Mouse (Mus musculus) CH12.LX (cell line): Measurements from ENCODE around the gene P2rx4. TPM values are rescaled to one million over a fixed set of nuclear protein-coding genes. Genes with fewer than 3 reads are reported as not detected.
"Not testable (repeated sequence)": the region's sequence is repeated elsewhere in the genome, so short reads cannot be mapped to it uniquely, and the experiment has no call there.

ENCODE experiments used
- DNase-seq: peaks from one replicate; pipeline ENCODE4 v3.0.0-alpha.2; 2013; ENCODE audit errors: extremely low read depth
- H3K27ac ChIP-seq: 2 replicates; pipeline ENCODE4 v1.5.1; 2012; ENCODE audit warnings: low read depth, mild to moderate bottlenecking, control low read depth, moderate library complexity; ENCODE audit not compliant: insufficient read depth
- H3K27me3 ChIP-seq: replicated peaks from 2 replicates; pipeline ENCODE3; 2012; ENCODE audit warnings: inconsistent platforms
- H3K36me3 ChIP-seq, 2 experiments: replicated peaks in 1 of 2; 2 replicates each; pipeline versions ENCODE3 to v1.6.1; 2012; ENCODE audit warnings: inconsistent platforms in 1 of 2, low read length in 1 of 2, mild to moderate bottlenecking in 1 of 2, mixed read lengths in 1 of 2, moderate library complexity in 1 of 2; ENCODE audit not compliant: control insufficient read depth in 1 of 2, insufficient read depth in 1 of 2
- H3K4me1 ChIP-seq, 2 experiments: 2 replicates each; pipeline ENCODE4 v1.6.1; 2012; ENCODE audit warnings: inconsistent platforms in 1 of 2, moderate library complexity in 1 of 2; ENCODE audit not compliant: insufficient read depth in 2 of 2, control insufficient read depth in 1 of 2
- H3K4me2 ChIP-seq: 2 replicates; pipeline ENCODE4 v1.6.1; 2012; ENCODE audit warnings: low read depth, mild to moderate bottlenecking, control low read depth; ENCODE audit not compliant: poor library complexity, insufficient read depth, severe bottlenecking
- H3K4me3 ChIP-seq, 3 experiments: fragments of 150-350 bp in 1 of 3; sonication (generic) in 1 of 3; replicated peaks in 1 of 3; 2 replicates each; pipeline versions ENCODE3 to v1.5.1; 2011 to 2012; ENCODE audit warnings: low read depth in 2 of 3, low read length in 2 of 3, mild to moderate bottlenecking in 2 of 3, moderate library complexity in 2 of 3, control low read depth in 1 of 3, improper control_type of control experiment in 1 of 3, inconsistent platforms in 1 of 3, mixed read lengths in 1 of 3; ENCODE audit not compliant: poor library complexity in 1 of 3
- H3K79me2 ChIP-seq: replicated peaks from 2 replicates; pipeline ENCODE4 v1.6.1; 2012; ENCODE audit warnings: mild to moderate bottlenecking, moderate library complexity; ENCODE audit not compliant: control insufficient read depth, poor library complexity, insufficient read depth, severe bottlenecking; ENCODE audit errors: extremely low read depth
- H3K9ac ChIP-seq: 2 replicates; pipeline ENCODE4 v1.6.1; 2012; ENCODE audit warnings: low read depth, mild to moderate bottlenecking, control low read depth, moderate library complexity; ENCODE audit not compliant: insufficient read depth
- H3K9me3 ChIP-seq: replicated peaks from 2 replicates; pipeline ENCODE3; 2012; ENCODE audit warnings: low read length, inconsistent platforms, mixed read lengths
- CHD1 ChIP-seq: IDR thresholded peaks from 2 replicates; pipeline ENCODE4 v1.6.1; 2012; ENCODE audit warnings: low read depth, low read length, improper control_type of control experiment, inconsistent platforms
- CTCF ChIP-seq, 2 experiments: IDR thresholded peaks in 1 of 2; conservative IDR thresholded peaks in 1 of 2; 2 replicates each; pipeline ENCODE4 v1.5.1; 2011 to 2012; ENCODE audit warnings: low read depth in 2 of 2, low read length in 2 of 2, improper control_type of control experiment in 1 of 2, inconsistent platforms in 1 of 2, mild to moderate bottlenecking in 1 of 2, moderate library complexity in 1 of 2
- EP300 ChIP-seq: IDR thresholded peaks from 2 replicates; pipeline ENCODE4 v1.6.1; 2011; ENCODE audit warnings: low read length, improper control_type of control experiment
- MEF2A ChIP-seq: IDR thresholded peaks from 2 replicates; pipeline ENCODE4 v1.6.1; 2014; ENCODE audit warnings: low read depth, mild to moderate bottlenecking, inconsistent platforms, low read length, improper control_type of control experiment, borderline replicate concordance
- NRF1 ChIP-seq: IDR thresholded peaks from 2 replicates; pipeline ENCODE4 v1.6.1; 2014; ENCODE audit warnings: low read depth, mild to moderate bottlenecking, inconsistent platforms, low read length, improper control_type of control experiment, moderate library complexity
- PAX5 ChIP-seq: IDR thresholded peaks from 2 replicates; pipeline ENCODE4 v1.6.1; 2012; ENCODE audit warnings: low read length, inconsistent platforms, mixed read lengths
- POLR2AphosphoS2 ChIP-seq: IDR thresholded peaks from 2 replicates; pipeline ENCODE4 v1.6.1; 2011; ENCODE audit warnings: low read depth, low read length, improper control_type of control experiment
- RAD21 ChIP-seq: IDR thresholded peaks from 2 replicates; pipeline ENCODE4 v1.6.1; 2011; ENCODE audit warnings: low read depth, mild to moderate bottlenecking, low read length, improper control_type of control experiment, moderate library complexity
- SMC3 ChIP-seq: IDR thresholded peaks from 2 replicates; pipeline ENCODE4 v1.6.1; 2011; ENCODE audit warnings: low read depth, low read length, improper control_type of control experiment
- USF2 ChIP-seq: conservative IDR thresholded peaks from 2 replicates; pipeline ENCODE4 v1.6.1; 2011; ENCODE audit warnings: low read depth, low read length, improper control_type of control experiment
- ZC3H11A ChIP-seq: IDR thresholded peaks from 2 replicates; pipeline ENCODE4 v1.6.1; 2012; ENCODE audit warnings: low read depth, mild to moderate bottlenecking, inconsistent platforms, low read length, improper control_type of control experiment
- ZKSCAN1 ChIP-seq: IDR thresholded peaks from 2 replicates; pipeline ENCODE4 v1.6.1; 2012; ENCODE audit warnings: low read depth, inconsistent platforms, low read length, improper control_type of control experiment, borderline replicate concordance
- ZMIZ1 ChIP-seq: IDR thresholded peaks from 2 replicates; pipeline ENCODE4 v1.6.1; 2012; ENCODE audit warnings: low read depth, mild to moderate bottlenecking, inconsistent platforms, low read length, improper control_type of control experiment
- ZNF384 ChIP-seq: IDR thresholded peaks from 2 replicates; pipeline ENCODE4 v1.6.1; 2012; ENCODE audit warnings: low read depth, low read length, improper control_type of control experiment, inconsistent platforms
- dilution Hi-C: fragments of 300-500 bp; cut with MboI; formaldehyde crosslinking; loops from 2 replicates; pipeline ENCODE4 v1.14.3; 2020; ENCODE audit warnings: low sequenced_read_pairs; ENCODE audit not compliant: extremely low pct_unique_long_range_greater_than_20kb, extremely low pct_ligation_motif_present
- in situ Hi-C: fragments of 300-500 bp; cut with MboI; formaldehyde crosslinking; loops from 3 replicates; pipeline ENCODE4 v1.14.3; 2019; ENCODE audit warnings: low sequenced_read_pairs, low pct_ligation_motif_present, low pct_unique_long_range_greater_than_20kb, mixed read lengths
- polyA plus RNA-seq: library from polyadenylated mRNA; unstranded; fragments of >175 nt; gene quantifications from 2 replicates; pipeline ENCODE4 v1.2.1, GENCODE M21; 2012; ENCODE audit warnings: low read depth; ENCODE audit not compliant: insufficient read length
- total RNA-seq, 2 experiments: library from RNA; depleted of rRNA; stranded (reverse); fragments of 300-350 nt in 1 of 2; fragments of >200 nt in 1 of 2; gene quantifications; 2 replicates each; pipeline ENCODE4 v1.2.3; 2012 to 2014

Gene P2rx4
- total and polyA plus RNA-seq, 3 experiments, result 9.1 to 16.7 (median 11.0) TPM

DNA sequence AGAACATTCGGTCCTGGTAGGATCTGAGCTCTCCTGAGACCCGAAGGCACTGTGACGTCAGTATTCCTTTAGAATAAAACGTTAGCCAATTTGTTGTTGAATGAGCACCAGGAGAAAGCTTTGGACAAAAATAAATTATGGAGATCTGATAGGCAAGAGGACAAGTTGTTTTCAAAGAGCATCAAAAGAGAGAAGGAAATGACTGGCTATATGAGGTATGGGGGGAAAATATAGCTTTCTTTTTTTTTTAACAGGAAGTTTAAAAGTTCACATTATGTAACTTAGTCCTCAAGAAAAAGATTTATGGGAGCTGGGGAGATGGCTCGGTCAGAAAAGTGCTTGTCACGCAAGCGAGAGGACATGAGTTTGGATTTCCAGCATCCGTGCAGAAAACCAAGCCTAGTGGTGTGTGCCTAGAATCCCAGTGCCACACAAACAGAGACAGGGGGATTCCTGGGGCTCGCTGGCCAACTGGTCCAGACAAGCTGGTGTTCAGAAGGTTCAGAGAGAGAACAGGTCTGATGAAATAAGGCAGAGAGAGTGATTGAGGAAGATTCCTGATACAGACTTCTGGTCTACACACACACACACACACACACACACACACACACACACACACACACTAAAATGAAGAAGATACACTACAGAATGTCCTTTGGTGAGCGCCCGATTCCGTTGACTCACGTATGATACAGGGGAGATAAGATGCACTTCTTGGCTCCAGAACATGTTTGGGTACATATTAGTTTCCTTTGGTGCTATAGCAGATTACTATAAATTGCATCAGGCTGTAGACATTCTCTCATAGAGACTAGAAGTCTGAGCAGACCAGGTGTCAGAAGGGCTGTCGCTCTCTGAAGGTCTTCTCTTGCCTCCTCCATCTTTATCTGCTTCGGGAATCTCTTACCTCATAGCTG, 38.1 kb upstream of the P2rx4 start:
- H3K9ac ChIP-seq, result no peak overlapping the region
- no peaks in the 10 kb centered on the region for H3K9me3 ChIP-seq
- no peaks in the 10 kb centered on the region for H3K36me3 ChIP-seq
- DNase-seq, result no peak
- H3K27ac ChIP-seq, result no peak overlapping the region
- H3K27me3 ChIP-seq, result no peaks in the 10 kb centered on the region
- in situ Hi-C loops (no loop called here), dilution Hi-C loops (no loop called here)
- no peaks in the 10 kb centered on the region for H3K79me2 ChIP-seq
- H3K4me2 ChIP-seq, result no peak overlapping the region
- 0 out of 4 replicates have a peak, but pooled peaks cover 0 to 3% of the 10 kb centered on the region in 2 experiments for H3K4me1 ChIP-seq
- no peak overlapping the region for H3K4me3 ChIP-seq
- TF ChIP-seq ZMIZ1 (no peak), ZKSCAN1 (no peak), MEF2A (no peak), ZNF384 (no peak), ZC3H11A (no peak), USF2 (no peak), POLR2AphosphoS2 (no peak), EP300 (no peak), NRF1 (no peak), CHD1 (no peak), PAX5 (no peak)

GRCm38 (mm10) chr5:122671641-122672040, 35.7 kb upstream of the P2rx4 start:
- H3K9ac ChIP-seq, H3K9me3 ChIP-seq: not testable (repeated sequence)
- peak; percentile 17 for DNase-seq
- peak in 1 of 2 experiments; percentile 40; a peak in 2 of 4 replicates for TF ChIP-seq CTCF (conservative IDR thresholded peaks at IDR 0.05 in 1 of 2, IDR thresholded peaks at IDR 0.05 in 1 of 2; ENCODE audit: low read depth in 2 of 2, low read length in 2 of 2)
- TF ChIP-seq RAD21, result peak; percentile 43
- TF ChIP-seq SMC3, result peak; percentile 13
- TF ChIP-seq, all 38 proteins: peak for 3; not testable (repeated sequence) for 35
- dilution Hi-C loops, H3K4me1 ChIP-seq, H3K4me2 ChIP-seq, in situ Hi-C loops, H3K4me3 ChIP-seq, H3K27ac ChIP-seq, H3K27me3 ChIP-seq, H3K36me3 ChIP-seq, H3K79me2 ChIP-seq: not testable (repeated sequence)
